Mouse (Mus musculus) G1E-ER4 (cell line): ENCODE measurements around the gene Myo1a. TPM values are rescaled to one million over a fixed set of nuclear protein-coding genes. Genes with fewer than 3 reads are reported as not detected.

ENCODE experiments used
- GATA1 ChIP-seq: IDR thresholded peaks from one replicate; pipeline ENCODE4 v1.8.0; 2012; ENCODE audit warnings: low read length, inconsistent platforms
- polyA plus RNA-seq: library from polyadenylated mRNA; stranded (reverse); fragments of >175 nt; gene quantifications from 2 replicates; pipeline ENCODE4 v1.2.3, GENCODE M21; 2012

Gene Myo1a
- polyA plus RNA-seq, 1 experiment, result not detected

- no peak for TF ChIP-seq GATA1
These were observed 35.8 kb upstream of the Myo1a start for GRCm38 (mm10) chr10:127669170-127669569.

- no peak for TF ChIP-seq GATA1
These were observed 34.8 kb upstream of the Myo1a start for GRCm38 (mm10) chr10:127670185-127670584.

DNA sequence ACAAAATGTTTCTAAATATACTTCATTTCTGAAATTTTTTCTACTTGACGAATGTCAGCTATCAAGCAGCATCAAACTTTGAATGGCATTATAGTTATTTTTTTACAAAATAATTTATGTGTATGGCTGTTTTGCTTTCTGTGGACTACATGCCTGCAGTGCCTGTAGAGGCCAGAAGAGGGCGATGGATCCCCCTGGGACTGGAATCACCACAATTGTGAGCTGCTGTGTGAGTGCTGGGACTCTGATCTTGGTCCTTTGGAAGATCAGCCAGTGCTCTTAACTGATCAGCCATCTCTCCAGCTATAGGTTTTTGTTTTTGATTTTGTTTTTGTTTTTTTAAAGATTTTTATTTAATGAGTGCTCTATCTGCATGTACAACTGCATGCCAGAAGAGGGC lies 33.7 kb upstream of the Myo1a start:
- TF ChIP-seq GATA1, result no peak

DNA sequence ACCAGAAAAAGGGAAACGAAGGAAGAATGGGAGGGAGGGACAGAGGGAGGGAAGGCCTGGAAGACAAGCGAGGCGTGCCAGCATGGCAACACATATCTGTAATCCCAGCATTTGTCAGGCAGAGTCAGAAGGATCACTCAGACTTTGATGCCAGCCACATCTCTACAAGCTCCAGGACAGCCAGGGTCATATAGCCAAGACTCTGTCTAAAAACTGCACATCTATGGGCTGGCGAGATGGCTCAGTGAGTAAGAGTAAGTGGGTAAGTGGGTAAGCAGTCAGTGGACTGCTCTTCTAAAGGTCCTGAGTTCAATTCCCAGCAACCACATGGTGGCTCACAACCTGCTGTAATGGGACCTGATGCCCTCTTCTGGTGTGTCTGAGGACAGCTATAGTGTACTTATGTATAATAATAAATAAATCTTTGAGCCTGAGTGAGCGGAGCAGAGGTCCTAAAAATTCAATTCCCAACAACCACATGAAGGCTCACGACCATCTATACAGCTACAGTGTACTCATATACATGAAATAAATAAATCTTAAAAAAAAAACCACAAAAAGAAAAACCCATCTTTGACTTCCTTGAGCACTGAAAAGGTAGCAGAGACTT lies 30.8 kb upstream of the Myo1a start:
- no peak for TF ChIP-seq GATA1

- no peak for TF ChIP-seq GATA1
These were observed 30.0 kb upstream of the Myo1a start for GRCm38 (mm10) chr10:127674794-127675522.

DNA sequence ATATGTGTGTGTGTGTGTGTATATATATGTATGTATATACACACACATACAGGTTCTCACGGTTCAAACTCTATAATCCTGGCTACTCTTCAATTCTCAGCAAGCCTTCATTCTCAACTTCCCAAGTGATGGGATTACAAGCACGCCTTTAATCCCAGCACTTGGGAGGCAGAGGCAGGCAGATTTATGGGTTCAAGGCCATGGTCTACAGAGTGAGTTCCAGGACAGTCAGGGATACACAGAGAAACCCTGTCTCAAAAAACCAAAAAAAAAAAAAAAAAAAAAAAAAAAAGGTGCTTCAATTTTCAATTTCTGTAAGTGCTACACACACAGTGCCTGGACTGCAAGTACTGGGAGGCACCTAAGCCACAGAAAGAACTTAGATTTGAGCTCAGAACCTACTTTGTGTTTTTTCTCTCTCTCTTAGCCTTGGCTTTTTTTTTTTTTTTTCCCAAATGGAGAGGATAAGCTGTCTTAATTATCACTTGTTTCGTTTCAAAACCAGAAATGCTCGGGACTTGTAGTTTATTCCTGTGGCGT lies 29.0 kb upstream of the Myo1a start:
- no peak for TF ChIP-seq GATA1

DNA sequence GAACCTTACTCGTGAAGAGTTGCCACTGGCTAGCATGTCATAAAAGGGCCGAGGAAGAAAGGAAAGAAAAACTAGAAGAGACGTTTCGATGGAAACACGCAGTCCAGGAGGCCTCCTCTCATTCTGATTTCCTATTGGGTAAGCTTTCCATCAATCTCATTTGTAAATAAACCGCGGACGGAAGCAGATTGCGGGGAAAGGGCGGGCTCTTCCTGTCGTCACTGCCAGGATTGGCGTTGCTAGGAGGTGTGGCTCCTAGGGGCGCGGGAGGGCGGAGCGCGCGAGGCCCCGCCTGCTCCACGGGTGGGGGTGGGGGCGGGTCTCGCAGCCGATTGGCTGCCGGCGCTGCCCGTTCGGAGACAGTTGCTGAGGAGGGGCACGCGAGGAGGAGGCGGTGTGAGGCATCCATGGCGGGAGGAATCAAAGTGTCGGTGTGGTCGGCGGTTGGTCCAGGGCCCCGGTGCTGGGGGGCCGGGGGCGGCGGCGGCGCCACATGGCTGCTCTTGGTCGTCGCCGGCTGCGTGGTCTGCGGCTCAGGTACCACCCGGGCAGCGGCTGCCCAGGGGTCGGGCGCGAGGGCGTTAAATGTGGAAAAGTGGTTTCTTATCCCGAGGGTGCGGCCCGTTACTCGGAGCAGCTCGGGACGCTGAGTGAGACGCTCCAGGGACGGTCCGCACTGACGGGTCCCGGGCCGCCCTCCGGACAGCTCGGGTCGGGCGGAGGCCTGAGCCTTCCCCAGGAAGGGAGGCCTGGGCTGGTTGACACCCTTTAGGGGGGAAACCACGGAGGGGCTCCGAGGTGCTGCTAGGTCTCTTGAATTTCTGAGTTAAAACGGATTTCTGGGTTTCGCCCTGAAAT lies 28.1 kb upstream of the Myo1a start:
- TF ChIP-seq GATA1, result no peak

GRCm38 (mm10) chr10:127677591-127678336 lies 27.2 kb upstream of the Myo1a start:
- TF ChIP-seq GATA1, result no peak

DNA sequence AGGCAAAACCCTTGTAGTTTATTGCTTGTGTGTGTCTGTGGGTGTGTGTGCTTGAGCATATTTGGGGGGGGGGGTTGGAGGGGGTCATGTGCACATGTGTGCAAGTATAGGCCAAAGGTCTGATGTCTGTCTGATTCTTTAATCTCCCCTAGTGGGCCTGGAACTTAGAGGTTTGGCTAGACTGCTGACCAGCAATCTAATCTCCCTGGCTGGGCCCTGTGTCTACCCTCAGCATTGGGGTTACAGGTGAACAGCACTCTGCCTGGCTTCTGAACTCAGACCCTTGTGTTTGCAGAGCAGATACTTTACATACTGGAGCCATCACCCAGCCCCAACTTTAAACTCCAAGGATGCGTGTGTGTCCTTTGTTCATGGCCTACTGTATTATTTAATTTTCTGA lies 25.8 kb upstream of the Myo1a start:
- TF ChIP-seq GATA1, result no peak

DNA sequence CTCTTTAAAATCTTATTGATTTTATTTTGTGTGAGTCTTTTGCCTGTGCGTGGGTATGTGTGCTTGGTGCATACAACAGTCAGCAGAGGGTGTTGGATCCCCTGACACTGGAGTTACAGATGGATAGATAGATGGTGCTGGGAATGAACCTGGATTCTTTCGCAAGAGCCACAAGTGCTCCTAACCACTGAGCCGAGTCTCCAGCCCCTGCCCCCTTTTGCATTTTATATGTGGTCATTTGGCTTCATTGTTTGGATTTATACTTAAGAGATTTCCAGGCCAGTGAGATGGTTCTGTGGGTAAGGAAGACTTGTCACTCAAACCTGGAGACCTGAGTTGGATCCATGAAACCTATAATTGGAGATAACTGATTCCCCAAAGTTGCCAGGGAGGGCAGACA lies 25.1 kb upstream of the Myo1a start:
- no peak for TF ChIP-seq GATA1

DNA sequence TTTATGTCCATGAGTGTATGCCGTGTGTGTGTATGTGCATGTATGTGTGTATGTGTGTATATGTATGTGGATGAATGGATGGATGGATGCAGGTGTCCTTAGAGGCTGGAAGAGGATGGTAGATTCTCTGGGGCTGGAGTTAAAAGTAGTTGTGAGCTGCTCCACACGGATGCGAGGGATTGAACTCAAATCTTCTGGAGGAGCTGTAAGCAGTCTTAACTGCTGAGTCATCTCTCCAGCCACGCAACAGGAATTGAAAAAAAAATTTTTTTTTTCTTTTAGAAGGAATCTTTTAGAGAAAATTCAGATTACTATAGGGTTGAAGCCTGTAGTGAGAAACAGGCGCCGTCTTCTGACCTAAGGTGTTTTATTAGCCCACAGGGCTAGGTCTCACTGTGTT lies 22.1 kb upstream of the Myo1a start:
- no peak for TF ChIP-seq GATA1

DNA sequence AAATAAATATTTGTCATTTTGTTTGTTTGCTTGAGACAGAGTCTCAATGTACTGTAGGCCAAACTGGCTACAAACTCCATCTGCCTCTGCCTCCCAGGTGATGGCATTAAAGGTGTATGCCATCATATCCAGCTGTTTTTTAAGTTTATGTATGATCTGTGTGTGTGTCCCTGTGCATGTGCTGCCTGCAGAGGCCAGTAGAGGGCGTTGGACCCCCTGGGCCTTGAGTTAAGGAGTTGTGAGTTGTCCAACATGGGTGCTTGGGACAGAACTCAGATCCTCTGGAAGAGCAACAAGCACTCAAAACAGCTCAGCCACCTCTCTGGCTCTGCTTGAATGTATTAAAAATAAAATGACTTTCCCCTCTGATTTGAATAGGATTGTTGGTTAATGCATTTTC lies 13.9 kb upstream of the Myo1a start:
- TF ChIP-seq GATA1, result no peak

DNA sequence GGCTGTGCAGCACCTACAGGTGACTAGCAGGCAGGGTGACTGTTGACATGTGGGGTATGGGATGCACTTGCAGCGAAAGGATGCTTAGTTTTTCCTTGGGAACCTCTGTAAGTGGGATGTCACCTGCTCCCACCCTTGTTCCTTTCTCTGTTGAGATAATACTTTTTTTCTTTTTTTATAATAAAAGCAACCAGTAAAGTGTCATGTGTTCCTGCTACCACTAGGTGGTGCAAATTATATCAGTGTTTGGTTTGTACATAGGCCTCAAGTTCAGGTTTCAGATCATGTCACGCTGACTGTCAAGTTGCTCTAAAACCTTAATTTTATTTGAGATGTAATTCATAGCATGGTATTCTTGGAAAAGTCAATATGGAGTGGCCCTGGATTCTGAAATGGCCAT lies 10.3 kb upstream of the Myo1a start:
- TF ChIP-seq GATA1, result no peak

- no peak for TF ChIP-seq GATA1
These were observed 9.2 kb upstream of the Myo1a start for GRCm38 (mm10) chr10:127695775-127696174.

DNA sequence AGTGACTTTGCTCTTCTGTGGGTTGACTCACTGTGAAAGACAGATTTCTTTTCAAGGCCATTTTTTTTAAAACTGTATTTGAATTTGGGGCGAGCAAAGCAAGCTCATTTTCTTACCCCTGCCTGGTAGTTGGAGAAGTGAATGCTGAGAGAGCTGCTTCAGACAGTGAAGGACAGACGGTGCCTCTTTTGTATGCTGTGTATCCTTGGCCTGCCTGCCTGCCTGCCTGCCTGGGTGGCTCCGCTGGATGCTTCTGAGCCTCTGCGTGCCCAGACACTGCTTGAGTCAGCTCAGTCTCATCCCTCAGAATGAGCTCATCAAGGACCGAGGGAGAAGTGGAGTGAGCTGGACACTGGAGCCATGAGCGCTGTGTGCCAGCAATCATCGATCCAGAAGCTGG lies 6.0 kb upstream of the Myo1a start:
- no peak for TF ChIP-seq GATA1
